Mouse (Mus musculus): Measurements from ENCODE around the gene Rsph3b. TPM values are rescaled to one million over a fixed set of nuclear protein-coding genes. Genes with fewer than 3 reads are reported as not detected.
"Not testable (repeated sequence)": the region's sequence is repeated elsewhere in the genome, so short reads cannot be mapped to it uniquely, and the experiment has no call there.

Gene Rsph3b
- polyA plus RNA-seq, 1 experiment from 2014 or later = 47.8 TPM

- not testable (repeated sequence) for H3K9me3 ChIP-seq (replicated peaks); H3K4me1 ChIP-seq; H3K27ac ChIP-seq; H3K36me3 ChIP-seq; H3K27me3 ChIP-seq; ATAC-seq (replicated peaks; ENCODE audit: low FRiP score); H3K4me2 ChIP-seq; H3K9ac ChIP-seq; H3K4me3 ChIP-seq (replicated peaks)
- WGBS = no CpG with 5 or more reads among the region's 4 CpGs
These were observed 5.9 kb downstream of the Rsph3b start for GRCm38 (mm10) chr17:6942560-6942959.

DNA sequence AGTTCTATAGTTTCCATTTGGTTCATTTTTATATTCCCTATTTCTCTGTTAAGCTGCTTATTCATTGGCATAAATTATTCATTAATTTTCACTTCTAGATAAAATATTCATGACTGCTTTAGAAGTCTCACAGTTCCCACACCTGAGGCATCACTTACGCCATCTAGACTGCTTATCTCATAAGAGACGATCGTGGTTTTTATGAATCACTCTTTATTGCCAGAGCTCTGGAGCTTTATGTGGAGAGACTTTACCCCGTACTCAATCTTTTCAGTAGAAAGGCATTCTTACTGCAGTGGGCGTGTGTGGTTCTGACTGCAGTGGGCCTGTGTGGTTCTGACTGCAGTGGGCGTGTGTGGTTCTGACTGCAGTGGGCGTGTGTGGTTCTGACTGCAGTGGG, 16.9 kb downstream of the Rsph3b start:
- not testable (repeated sequence) for ATAC-seq (replicated peaks; ENCODE audit: low FRiP score); H3K9me3 ChIP-seq (replicated peaks); H3K27me3 ChIP-seq; H3K4me1 ChIP-seq; H3K27ac ChIP-seq; H3K4me2 ChIP-seq; H3K36me3 ChIP-seq; H3K4me3 ChIP-seq (replicated peaks); H3K9ac ChIP-seq
- 96% methylated on average over 7 of the region's 7 CpGs for WGBS

DNA sequence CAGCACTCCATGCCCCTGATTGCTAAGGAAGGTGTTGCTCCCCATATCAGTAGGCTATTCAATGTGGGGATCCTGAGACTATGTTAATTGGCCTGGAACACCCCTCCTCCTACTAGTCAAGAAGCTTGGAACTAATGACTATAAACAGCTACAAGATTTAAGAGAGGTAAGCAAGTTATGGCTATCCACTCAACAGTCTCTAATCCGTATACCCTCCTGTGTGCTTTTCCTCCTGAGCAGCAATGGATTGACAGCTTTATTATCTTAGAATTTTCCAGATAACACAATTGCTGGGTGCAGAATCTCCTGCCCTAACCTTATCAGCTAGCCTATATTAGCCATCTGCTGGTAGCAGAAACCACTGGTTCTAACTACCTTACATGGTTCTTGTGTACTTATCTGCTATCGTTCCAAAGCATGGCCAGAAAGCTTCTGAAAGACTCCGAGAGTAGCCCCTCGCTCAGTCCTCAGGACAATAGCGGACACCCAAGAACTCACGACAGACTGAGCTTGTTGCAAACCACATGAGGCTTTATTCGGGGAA, 28.1 kb downstream of the Rsph3b start:
- not testable (repeated sequence) for H3K4me1 ChIP-seq; H3K27me3 ChIP-seq; H3K36me3 ChIP-seq; H3K4me3 ChIP-seq (replicated peaks); ATAC-seq (replicated peaks; ENCODE audit: low FRiP score); H3K9me3 ChIP-seq (replicated peaks); H3K27ac ChIP-seq; H3K9ac ChIP-seq; H3K4me2 ChIP-seq
- WGBS = 92% methylated on average over 7 of the region's 7 CpGs

GRCm38 (mm10) chr17:6919388-6919787, 29.1 kb downstream of the Rsph3b start:
- not testable (repeated sequence) for H3K9me3 ChIP-seq (replicated peaks); H3K36me3 ChIP-seq; ATAC-seq (replicated peaks; ENCODE audit: low FRiP score); H3K27ac ChIP-seq; H3K27me3 ChIP-seq; H3K4me2 ChIP-seq; H3K9ac ChIP-seq; H3K4me1 ChIP-seq; H3K4me3 ChIP-seq (replicated peaks)
- WGBS = 86% methylated on average over 3 of the region's 3 CpGs

GRCm38 (mm10) chr17:6915282-6915681, 33.2 kb downstream of the Rsph3b start:
- H3K4me3 ChIP-seq (replicated peaks); H3K36me3 ChIP-seq; H3K9me3 ChIP-seq (replicated peaks); H3K27me3 ChIP-seq; H3K9ac ChIP-seq; H3K4me2 ChIP-seq; H3K27ac ChIP-seq; ATAC-seq (replicated peaks; ENCODE audit: low FRiP score); H3K4me1 ChIP-seq: not testable (repeated sequence)
- WGBS = 93% methylated on average over 3 of the region's 4 CpGs

DNA sequence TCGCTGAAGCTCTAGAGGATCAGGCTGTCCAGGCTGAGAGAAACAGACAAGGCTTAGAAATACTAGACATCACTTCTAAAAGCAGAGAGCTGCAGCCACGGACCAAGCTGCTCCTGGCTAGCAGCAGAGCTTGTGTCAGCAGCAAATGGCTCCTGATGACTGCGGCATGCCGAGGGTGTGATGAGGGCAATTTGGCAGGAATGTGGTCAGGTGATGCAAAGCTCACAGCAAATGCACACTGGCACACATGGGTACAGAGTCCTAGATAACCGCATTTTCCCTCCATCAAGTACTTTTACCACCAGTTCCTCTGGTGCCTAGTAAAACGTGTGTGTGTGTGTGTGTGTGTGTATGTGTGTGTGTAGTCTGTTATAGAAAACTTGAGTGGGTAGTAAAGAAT, 34.4 kb downstream of the Rsph3b start:
- not testable (repeated sequence) for H3K4me2 ChIP-seq; H3K9me3 ChIP-seq (replicated peaks); H3K9ac ChIP-seq; H3K4me3 ChIP-seq (replicated peaks); H3K27ac ChIP-seq; H3K36me3 ChIP-seq; H3K4me1 ChIP-seq; ATAC-seq (replicated peaks; ENCODE audit: low FRiP score); H3K27me3 ChIP-seq
- 55% methylated on average over 1 of the region's 6 CpGs for WGBS

- H3K36me3 ChIP-seq; H3K4me3 ChIP-seq (replicated peaks); H3K27ac ChIP-seq; H3K4me2 ChIP-seq; ATAC-seq (replicated peaks; ENCODE audit: low FRiP score); H3K4me1 ChIP-seq; H3K9me3 ChIP-seq (replicated peaks); H3K27me3 ChIP-seq; H3K9ac ChIP-seq: not testable (repeated sequence)
- WGBS = 80% methylated on average over 1 of the region's 2 CpGs
These were observed 48.1 kb downstream of the Rsph3b start for GRCm38 (mm10) chr17:6900361-6900760.

DNA sequence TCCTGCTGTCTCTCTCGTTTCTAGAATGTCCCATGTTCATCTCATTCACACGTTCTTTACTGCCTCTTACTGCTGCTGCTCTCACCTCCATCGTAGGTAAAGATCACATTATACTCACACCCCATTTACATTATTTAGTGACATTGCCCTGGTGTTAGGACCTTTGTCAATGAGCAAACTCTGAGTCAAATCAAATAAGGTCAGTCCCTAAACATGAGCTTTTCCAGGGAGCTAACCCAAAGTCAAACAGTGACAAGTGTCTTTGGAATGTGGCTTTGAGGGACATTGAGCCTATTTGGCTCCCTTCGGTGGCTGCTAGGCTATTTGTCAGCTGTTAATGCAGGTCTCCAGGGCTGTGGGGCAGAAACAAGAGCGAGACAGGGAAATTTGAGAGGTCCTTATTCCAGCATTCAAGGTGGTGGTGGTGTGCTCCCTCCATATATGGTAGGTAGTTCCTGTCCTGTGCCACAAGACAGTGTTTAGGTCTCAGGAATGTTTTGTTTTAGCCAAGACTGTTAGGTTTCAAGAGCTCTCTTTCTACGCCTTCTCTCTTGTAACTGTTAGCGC, 50.4 kb downstream of the Rsph3b start:
- H3K27me3 ChIP-seq; H3K9ac ChIP-seq; H3K9me3 ChIP-seq (replicated peaks); H3K4me1 ChIP-seq; H3K4me3 ChIP-seq (replicated peaks); H3K27ac ChIP-seq; H3K36me3 ChIP-seq; ATAC-seq (replicated peaks; ENCODE audit: low FRiP score); H3K4me2 ChIP-seq: not testable (repeated sequence)
- WGBS = 47% methylated on average over 7 of the region's 7 CpGs

DNA sequence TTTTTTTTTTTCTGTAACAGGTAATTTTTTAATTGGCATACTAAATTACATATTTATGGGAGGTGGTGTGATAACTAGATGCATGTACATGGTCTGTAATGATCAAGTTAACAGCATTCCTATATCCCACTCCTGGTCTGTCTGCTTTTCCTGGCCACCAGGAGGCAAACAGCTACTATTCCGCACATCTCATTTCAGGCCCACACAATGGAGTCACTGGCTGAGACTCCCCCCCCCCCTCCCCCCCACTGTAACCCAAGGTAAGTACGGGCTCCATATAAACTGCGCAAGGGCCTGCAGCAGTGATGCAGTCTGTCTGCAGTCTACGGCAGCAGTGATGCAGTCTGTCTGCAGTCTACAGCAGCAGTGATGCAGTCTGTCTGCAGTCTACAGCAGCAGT, 51.7 kb downstream of the Rsph3b start:
- H3K9me3 ChIP-seq (replicated peaks) = no peaks in the 10 kb centered on the region

DNA sequence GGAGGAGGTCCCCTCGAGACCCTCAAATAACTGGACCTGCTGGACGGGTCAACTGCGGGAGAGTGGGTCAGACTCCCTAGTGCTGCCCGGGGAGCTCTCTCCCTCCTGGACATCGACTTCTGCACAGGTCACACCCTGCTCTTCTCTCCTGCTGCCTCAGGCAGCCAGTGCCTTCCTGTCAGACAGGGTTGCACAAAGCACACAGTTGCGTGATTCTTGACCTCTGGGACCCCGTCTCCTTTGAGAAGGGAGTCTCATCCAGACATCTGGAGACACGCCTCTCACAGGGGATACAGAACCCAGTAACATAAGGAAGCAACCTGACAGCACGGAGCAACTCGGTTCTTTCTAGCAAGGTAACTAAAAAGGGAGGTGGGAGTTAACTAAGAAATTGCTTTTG, 55.1 kb downstream of the Rsph3b start:
- Histone ChIP-seq H3K9ac (no peak overlapping the region), H3K9me3 (replicated peaks) (no peaks in the 10 kb centered on the region), H3K4me2 (no peak overlapping the region), H3K4me3 (replicated peaks) (no peak overlapping the region), H3K27me3 (no peaks in the 10 kb centered on the region), H3K27ac (no peak overlapping the region), H3K36me3 (no peaks in the 10 kb centered on the region), H3K4me1 (no peaks in the 10 kb centered on the region)
- 76% methylated on average over 10 of the region's 10 CpGs for WGBS
- ATAC-seq (replicated peaks; ENCODE audit: low FRiP score) = no peak

More for the DNA sequence above, 51.7 kb downstream of the Rsph3b start:
- Histone ChIP-seq H3K4me2 (no peak overlapping the region), H3K27me3 (no peaks in the 10 kb centered on the region), H3K9ac (no peak overlapping the region), H3K4me1 (no peaks in the 10 kb centered on the region), H3K36me3 (no peaks in the 10 kb centered on the region), H3K27ac (no peak overlapping the region), H3K4me3 (replicated peaks) (no peak overlapping the region)
- 68% methylated on average over 4 of the region's 4 CpGs for WGBS
- ATAC-seq (replicated peaks; ENCODE audit: low FRiP score) = no peak

- H3K4me2 ChIP-seq = no peak overlapping the region
- no peak for ATAC-seq (replicated peaks; ENCODE audit: low FRiP score)
- H3K27ac ChIP-seq = no peak overlapping the region
- H3K4me3 ChIP-seq (replicated peaks) = no peak overlapping the region
- no peaks in the 10 kb centered on the region for H3K9me3 ChIP-seq (replicated peaks)
- H3K27me3 ChIP-seq = no peaks in the 10 kb centered on the region
- 74% methylated on average over 7 of the region's 7 CpGs for WGBS
- no peaks in the 10 kb centered on the region for H3K36me3 ChIP-seq
- H3K4me1 ChIP-seq = no peaks in the 10 kb centered on the region
- no peak overlapping the region for H3K9ac ChIP-seq
These were observed 56.2 kb downstream of the Rsph3b start for GRCm38 (mm10) chr17:6891966-6892934.

- Histone ChIP-seq H3K27me3 (no peaks in the 10 kb centered on the region), H3K9me3 (replicated peaks) (no peaks in the 10 kb centered on the region), H3K9ac (no peak overlapping the region), H3K36me3 (no peaks in the 10 kb centered on the region), H3K4me2 (no peak overlapping the region), H3K4me3 (replicated peaks) (no peak overlapping the region), H3K27ac (no peak overlapping the region), H3K4me1 (no peaks in the 10 kb centered on the region)
- no peak for ATAC-seq (replicated peaks; ENCODE audit: low FRiP score)
- 81% methylated on average over 1 of the region's 1 CpGs for WGBS
These were observed 62.0 kb downstream of the Rsph3b start for GRCm38 (mm10) chr17:6886445-6886844.

All from kidney, embryonic 15.5 days (tissue).